8 mouse cellular contexts compared by ENCODE assay signal in genomic region chr8:70223341-70223740, GRCm38 (mm10). TPM values are rescaled to one million over a fixed set of nuclear protein-coding genes. Genes with fewer than 3 reads are reported as not detected.
DNase-seq lines count a peak whose midpoint lies in the region; ATAC-seq and TF ChIP-seq lines count a peak whose summit lies in the region.

No protein-coding gene starts in this region.

- in situ Hi-C loops in CH12.LX (cut with MboI; ENCODE audit: low pct_ligation_motif_present, low pct_unique_long_range_greater_than_20kb, low sequenced_read_pairs), result no loop called here

- peak; percentile 83 for TF ChIP-seq CTCF in layer of hippocampus, adult 2 months (conservative IDR thresholded peaks at IDR 0.05)
- TF ChIP-seq CTCF in CH12.LX (conservative IDR thresholded peaks at IDR 0.05 in 1 of 2, IDR thresholded peaks at IDR 0.05 in 1 of 2; ENCODE audit: low read depth in 2 of 2, low read length in 2 of 2), result peak in 1 of 2 experiments; percentile 72; a peak in 2 of 4 replicates
- TF ChIP-seq CTCF in lung, adult 2 months (IDR thresholded peaks at IDR 0.05; ENCODE audit: insufficient read depth, low read length), result peak; percentile 68

- H3K27ac ChIP-seq in layer of hippocampus, adult 2 months, result no peak overlapping the region
- H3K27ac ChIP-seq in CH12.LX (ENCODE audit: insufficient read depth, low read depth), result no peak overlapping the region

- no peaks in the 10 kb centered on the region for H3K27me3 ChIP-seq in CH12.LX (replicated peaks)

- H3K79me2 ChIP-seq in CH12.LX (replicated peaks; ENCODE audit: control insufficient read depth, extremely low read depth, insufficient read depth, poor library complexity, severe bottlenecking), result no peaks in the 10 kb centered on the region

- H3K9ac ChIP-seq in CH12.LX (ENCODE audit: insufficient read depth, low read depth), result no peak overlapping the region

- dilution Hi-C loops in CH12.LX (cut with MboI; ENCODE audit: extremely low pct_ligation_motif_present, extremely low pct_unique_long_range_greater_than_20kb, low sequenced_read_pairs), result no loop called here

- ATAC-seq in megakaryocyte-erythroid progenitor cell, adult 5-6 weeks (replicated peaks; ENCODE audit: low FRiP score, low TSS enrichment, poor library complexity, severe bottlenecking), result no peak

- no peak overlapping the region for H3K4me2 ChIP-seq in CH12.LX (ENCODE audit: insufficient read depth, low read depth, poor library complexity, severe bottlenecking)

- no peaks in the 10 kb centered on the region for H3K9me3 ChIP-seq in CH12.LX (replicated peaks; ENCODE audit: low read length)

- TF ChIP-seq POLR2A in CH12.LX (IDR thresholded peaks at IDR 0.05; ENCODE audit: low read depth, low read length), result no peak
- TF ChIP-seq POLR2A in lung, adult 2 months (IDR thresholded peaks at IDR 0.05; ENCODE audit: borderline replicate concordance, extremely low read depth, low read depth, low read length), result no peak

- no peak overlapping the region for H3K4me3 ChIP-seq in layer of hippocampus, adult 2 months
- H3K4me3 ChIP-seq in CH12.LX (replicated peaks in 1 of 3; ENCODE audit: low read depth in 2 of 3, low read length in 2 of 3, poor library complexity in 1 of 3), result no peak overlapping the region
- H3K4me3 ChIP-seq in lung, adult 2 months (replicated peaks; ENCODE audit: extremely low read depth, low read depth, low read length), result no peak overlapping the region

- H3K36me3 ChIP-seq in CH12.LX (replicated peaks in 1 of 2; ENCODE audit: control insufficient read depth in 1 of 2, insufficient read depth in 1 of 2, low read length in 1 of 2), result peaks cover 15 to 72% of the 10 kb centered on the region in 2 experiments

- H3K4me1 ChIP-seq in CH12.LX (ENCODE audit: control insufficient read depth in 1 of 2, insufficient read depth in 2 of 2), result no peaks in the 10 kb centered on the region
- H3K4me1 ChIP-seq in lung, adult 2 months (ENCODE audit: control insufficient read depth, insufficient read depth, low read length), result no peaks in the 10 kb centered on the region

- peak; percentile 71 for TF ChIP-seq RAD21 in CH12.LX (IDR thresholded peaks at IDR 0.05; ENCODE audit: low read depth, low read length)

- DNase-seq in layer of hippocampus, adult 2 months (ENCODE audit: low spot score in 2 of 2), result peak in 1 of 2 experiments; percentile 45
- no peak for DNase-seq in layer of hippocampus, adult 9-10 months (ENCODE audit: low spot score)
- no peak for DNase-seq in CH12.LX (ENCODE audit: extremely low read depth)
- peak; percentile 75 for DNase-seq in adrenal gland, postnatal 10 days
- peak; percentile 59 for DNase-seq in gastrocnemius, postnatal 10 days
- DNase-seq in lung, adult 2 months, result peak; percentile 40
- no peak for DNase-seq in frontal cortex, postnatal 25 days (ENCODE audit: low spot score in 2 of 2)

- no peak for TF ChIP-seq EP300 in CH12.LX (IDR thresholded peaks at IDR 0.05; ENCODE audit: low read length)

- WGBS in lung, adult 2 months, result 45% methylated on average over 6 of the region's 6 CpGs

TF ChIP-seq in CH12.LX, 34 proteins besides CTCF, POLR2A, EP300 and RAD21:
- TF ChIP-seq JUND (conservative IDR thresholded peaks at IDR 0.05; ENCODE audit: low read depth, low read length) (no peak), ELF1 (IDR thresholded peaks at IDR 0.05; ENCODE audit: low read depth, low read length) (no peak), TBP (conservative IDR thresholded peaks at IDR 0.05; ENCODE audit: low read depth, low read length) (no peak), TCF12 (IDR thresholded peaks at IDR 0.05; ENCODE audit: low read depth, low read length) (no peak), IRF4 (IDR thresholded peaks at IDR 0.05; ENCODE audit: low read depth, low read length) (no peak), ZC3H11A (IDR thresholded peaks at IDR 0.05; ENCODE audit: low read depth, low read length) (peak; percentile 37), ZKSCAN1 (IDR thresholded peaks at IDR 0.05; ENCODE audit: borderline replicate concordance, low read depth, low read length) (no peak), SMC3 (IDR thresholded peaks at IDR 0.05; ENCODE audit: low read depth, low read length) (peak; percentile 80), ZMIZ1 (IDR thresholded peaks at IDR 0.05; ENCODE audit: low read depth, low read length) (no peak), HCFC1 (IDR thresholded peaks at IDR 0.05; ENCODE audit: low read depth, low read length) (no peak)

RNA-seq across cellular contexts. Expression of gene Sugp2, which starts 10.7 kb away (rescaled TPM):
- 100 to 1,000 TPM; 130 to 131 TPM for total RNA-seq in layer of hippocampus, adult 2 months (2021)
- total RNA-seq in CH12.LX (2012; rRNA removed) (22.4 and 23.6 TPM in 2 replicates), CH12.LX (2014; rRNA removed) (9.4 and 10.0 TPM in 2 replicates)
- 20.1 and 21.4 TPM in 2 replicates for polyA plus RNA-seq in CH12.LX (2012; ENCODE audit: insufficient read length, low read depth)
- total RNA-seq in adrenal gland, postnatal 10 days (2021), result 10 to 100 TPM; 28.9 to 48.5 TPM
- total RNA-seq in gastrocnemius, postnatal 10 days (2021), result 10 to 100 TPM; 43.8 to 49.7 TPM
- polyA plus RNA-seq in lung, adult 2 months (2012; rRNA removed), result 26.6 and 31.0 TPM in 2 replicates
- total RNA-seq in megakaryocyte-erythroid progenitor cell, adult 5-6 weeks (2014; fragmentation: Nextera tagmentation), result 95.2 and 99.2 TPM in 2 replicates
- 32.2 and 67.3 TPM in 2 replicates for total RNA-seq in megakaryocyte-erythroid progenitor cell, adult 5-6 weeks (2017)

RNA-seq across cellular contexts. Expression of gene Armc6, which starts 10.9 kb away (rescaled TPM):
- total RNA-seq in layer of hippocampus, adult 2 months (2021), result 10 to 100 TPM; 45.6 to 47.1 TPM
- total RNA-seq in CH12.LX (2012; rRNA removed) (31.1 and 39.2 TPM in 2 replicates), CH12.LX (2014; rRNA removed) (21.6 and 23.7 TPM in 2 replicates)
- 20.0 and 20.7 TPM in 2 replicates for polyA plus RNA-seq in CH12.LX (2012; ENCODE audit: insufficient read length, low read depth)
- 10 to 100 TPM; 11.2 to 13.2 TPM for total RNA-seq in adrenal gland, postnatal 10 days (2021)
- 10 to 100 TPM; 11.9 to 12.9 TPM for total RNA-seq in gastrocnemius, postnatal 10 days (2021)
- 14.5 and 15.1 TPM in 2 replicates for polyA plus RNA-seq in lung, adult 2 months (2012; rRNA removed)
- 20.1 and 29.8 TPM in 2 replicates for total RNA-seq in megakaryocyte-erythroid progenitor cell, adult 5-6 weeks (2014; fragmentation: Nextera tagmentation)
- total RNA-seq in megakaryocyte-erythroid progenitor cell, adult 5-6 weeks (2017), result 4.4 and 8.7 TPM in 2 replicates

RNA-seq across cellular contexts. Expression of gene Slc25a42, which starts 11.2 kb away (rescaled TPM):
- 10 to 100 TPM; 43.9 to 44.0 TPM for total RNA-seq in layer of hippocampus, adult 2 months (2021)
- total RNA-seq in CH12.LX (2012; rRNA removed), result 2.5 and 3.0 TPM in 2 replicates
- total RNA-seq in CH12.LX (2014; rRNA removed), result 0.63 and 0.80 TPM in 2 replicates
- polyA plus RNA-seq in CH12.LX (2012; ENCODE audit: insufficient read length, low read depth), result 2.9 and 3.4 TPM in 2 replicates
- 100 to 1,000 TPM; 124 to 184 TPM for total RNA-seq in adrenal gland, postnatal 10 days (2021)
- total RNA-seq in gastrocnemius, postnatal 10 days (2021), result 10 to 100 TPM; 20.6 to 28.3 TPM
- polyA plus RNA-seq in lung, adult 2 months (2012; rRNA removed), result 26.9 and 29.6 TPM in 2 replicates
- total RNA-seq in megakaryocyte-erythroid progenitor cell, adult 5-6 weeks (2014; fragmentation: Nextera tagmentation), result 31.8 and 36.6 TPM in 2 replicates
- total RNA-seq in megakaryocyte-erythroid progenitor cell, adult 5-6 weeks (2017), result 3.2 and 5.5 TPM in 2 replicates

RNA-seq across cellular contexts. Expression of gene Tmem161a, which starts 51.2 kb away (rescaled TPM):
- total RNA-seq in layer of hippocampus, adult 2 months (2021), result 10 to 100 TPM; 46.4 to 59.0 TPM
- total RNA-seq in CH12.LX (2012; rRNA removed) (54.2 and 65.0 TPM in 2 replicates), CH12.LX (2014; rRNA removed) (68.2 and 73.6 TPM in 2 replicates)
- 42.3 and 48.5 TPM in 2 replicates for polyA plus RNA-seq in CH12.LX (2012; ENCODE audit: insufficient read length, low read depth)
- 10 to 100 TPM; 43.1 to 47.0 TPM for total RNA-seq in adrenal gland, postnatal 10 days (2021)
- total RNA-seq in gastrocnemius, postnatal 10 days (2021), result 10 to 100 TPM; 72.8 to 74.7 TPM
- polyA plus RNA-seq in lung, adult 2 months (2012; rRNA removed), result 101 and 105 TPM in 2 replicates
- total RNA-seq in megakaryocyte-erythroid progenitor cell, adult 5-6 weeks (2014; fragmentation: Nextera tagmentation), result 40.0 and 40.9 TPM in 2 replicates
- 12.2 and 18.0 TPM in 2 replicates for total RNA-seq in megakaryocyte-erythroid progenitor cell, adult 5-6 weeks (2017)

RNA-seq across cellular contexts. Expression of gene Homer3, which starts 59.3 kb away (rescaled TPM):
- total RNA-seq in layer of hippocampus, adult 2 months (2021), result 10 to 100 TPM; 87.7 to 90.5 TPM
- total RNA-seq in CH12.LX (2012; rRNA removed) (12.5 and 14.0 TPM in 2 replicates), CH12.LX (2014; rRNA removed) (7.5 and 9.0 TPM in 2 replicates)
- 11.8 TPM in 2 replicates for polyA plus RNA-seq in CH12.LX (2012; ENCODE audit: insufficient read length, low read depth)
- 10 to 100 TPM; 23.8 to 33.3 TPM for total RNA-seq in adrenal gland, postnatal 10 days (2021)
- total RNA-seq in gastrocnemius, postnatal 10 days (2021), result 10 to 100 TPM; 12.3 to 19.8 TPM
- 75.0 and 111 TPM in 2 replicates for polyA plus RNA-seq in lung, adult 2 months (2012; rRNA removed)
- 5.5 and 9.6 TPM in 2 replicates for total RNA-seq in megakaryocyte-erythroid progenitor cell, adult 5-6 weeks (2014; fragmentation: Nextera tagmentation)
- 0.56 and 8.0 TPM in 2 replicates for total RNA-seq in megakaryocyte-erythroid progenitor cell, adult 5-6 weeks (2017)

Comparison
In these comparisons a context has a peak if more than half of its experiments do, and no peak if none do; other contexts are left out.
1. DNase-seq: peak in adrenal gland, postnatal 10 days (single experiment), gastrocnemius, postnatal 10 days (single experiment) and lung, adult 2 months (single experiment); none in layer of hippocampus, adult 9-10 months (single experiment), CH12.LX (single experiment) and frontal cortex, postnatal 25 days (0 of 2).